Mouse (Mus musculus) brain, adult 2 months (tissue): Measurements from ENCODE around the gene Aldh2.

Experiments
- DNase-seq: peaks from one replicate; pipeline ENCODE4 v3.0.0; 2011; ENCODE audit warnings: low read depth, low spot score

Aldh2 gene

GRCm38 (mm10) chr5:121595758-121596157 is 2.1 kb upstream of the Aldh2 start:
- no peak for DNase-seq

DNA sequence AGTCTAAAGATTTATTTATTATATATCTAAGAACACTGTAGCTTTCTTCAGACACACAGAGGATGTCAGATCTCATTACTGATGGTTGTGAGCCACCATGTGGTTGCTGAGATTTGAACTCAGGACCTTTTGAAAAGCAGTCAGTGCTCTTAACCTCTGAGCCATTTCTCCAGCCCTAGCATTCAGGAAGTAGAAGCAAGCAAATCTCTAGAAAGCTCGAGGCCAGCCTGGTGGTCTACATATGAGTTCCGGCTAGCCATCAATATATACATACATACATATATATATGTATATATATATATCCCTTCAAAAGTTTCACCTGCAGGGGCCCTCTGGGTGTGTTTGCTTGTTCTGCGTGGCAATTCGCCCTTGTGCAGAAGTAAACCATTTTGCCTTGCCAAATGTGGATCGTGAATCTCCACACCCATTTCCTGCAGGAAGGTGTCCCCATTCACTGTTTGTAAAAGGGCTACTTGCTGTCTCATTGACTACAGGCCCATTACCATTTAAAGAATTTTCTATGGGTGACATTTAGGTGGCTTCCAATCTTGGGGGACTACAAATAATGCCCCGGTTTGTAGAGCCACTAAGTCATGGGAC is 1.2 kb upstream of the Aldh2 start:
- no peak for DNase-seq

DNA sequence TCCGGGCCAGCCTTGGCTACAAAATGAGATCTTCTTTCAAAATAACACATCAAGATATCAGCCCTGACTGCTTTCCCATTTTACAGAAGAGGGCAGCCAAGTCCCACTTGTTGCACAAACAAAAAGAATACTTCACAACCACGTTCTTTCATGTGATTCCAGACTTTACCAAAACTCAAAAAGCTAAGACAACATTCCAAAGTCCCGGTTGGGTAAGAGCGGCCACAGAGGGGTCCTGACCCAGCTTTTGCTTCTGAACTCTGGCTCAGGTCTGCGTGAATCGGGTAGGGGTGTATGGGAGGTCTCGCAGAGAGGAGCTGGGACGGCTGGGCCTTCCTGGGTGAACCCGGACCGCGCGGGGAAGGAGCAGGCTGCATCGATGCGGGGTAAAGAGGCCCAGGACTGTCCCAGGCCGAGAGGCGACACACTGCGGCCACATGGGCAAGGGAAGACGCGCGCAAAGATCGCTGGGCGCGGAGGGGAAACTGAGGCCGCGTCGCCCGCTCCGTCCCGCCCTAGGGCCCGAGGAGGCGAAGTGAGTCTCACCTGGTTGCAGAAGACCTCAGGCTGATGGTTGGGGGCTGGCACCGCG is 712 bp downstream of the Aldh2 start:
- no peak for DNase-seq

GRCm38 (mm10) chr5:121592064-121592815 is 1.4 kb downstream of the Aldh2 start:
- DNase-seq = peak; percentile 12

GRCm38 (mm10) chr5:121591417-121592063 is 2.1 kb downstream of the Aldh2 start:
- DNase-seq = peak; percentile 25

DNA sequence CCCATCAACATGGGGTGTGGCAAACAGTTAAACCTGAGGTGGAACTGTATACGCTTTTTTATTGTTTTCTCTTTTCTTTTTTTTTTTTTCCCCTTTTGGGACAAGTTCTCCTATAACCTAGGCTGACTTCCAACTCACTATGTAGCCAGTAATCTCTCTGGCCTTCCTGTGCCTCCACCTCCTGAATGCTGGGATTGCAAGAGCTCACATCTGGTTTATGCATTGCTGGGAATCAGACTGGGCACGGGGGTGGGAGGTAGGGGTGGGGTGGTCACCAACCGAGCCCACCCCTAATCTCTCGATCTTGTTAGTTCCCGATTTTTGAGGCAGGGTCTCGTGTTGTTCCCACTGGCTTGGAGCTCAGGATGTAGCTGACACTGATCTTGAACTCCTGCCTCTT is 3.7 kb downstream of the Aldh2 start:
- DNase-seq = no peak

- DNase-seq = peak; percentile 88
Observed at GRCm38 (mm10) chr5:121586400-121587039, 7.1 kb downstream of the Aldh2 start.

GRCm38 (mm10) chr5:121585699-121586098 is 7.9 kb downstream of the Aldh2 start:
- DNase-seq = peak; percentile 31

DNA sequence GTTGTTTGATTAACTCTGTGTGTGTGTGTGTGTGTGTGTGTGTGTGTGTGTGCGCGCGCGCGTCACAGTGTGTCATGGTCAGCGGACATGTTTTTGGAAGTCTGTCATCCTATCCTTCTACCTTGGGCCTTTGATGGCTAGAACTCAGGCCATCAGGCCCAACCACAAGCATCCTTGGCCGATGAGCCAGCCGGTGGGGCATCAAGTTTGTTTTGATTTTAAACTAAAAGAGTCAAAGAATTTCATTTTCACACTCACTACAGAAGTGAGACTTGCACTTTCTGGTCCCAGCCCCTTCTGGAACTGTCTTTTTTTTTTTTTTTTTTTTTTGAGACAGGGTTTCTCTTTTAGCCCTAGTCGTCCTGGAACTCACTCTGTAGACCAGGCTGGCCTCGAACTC is 8.6 kb downstream of the Aldh2 start:
- no peak for DNase-seq

- peak; percentile 89 for DNase-seq
Observed at GRCm38 (mm10) chr5:121583765-121584501, 9.7 kb downstream of the Aldh2 start.

- no peak for DNase-seq
Observed at GRCm38 (mm10) chr5:121581945-121582344, 11.7 kb downstream of the Aldh2 start.

DNA sequence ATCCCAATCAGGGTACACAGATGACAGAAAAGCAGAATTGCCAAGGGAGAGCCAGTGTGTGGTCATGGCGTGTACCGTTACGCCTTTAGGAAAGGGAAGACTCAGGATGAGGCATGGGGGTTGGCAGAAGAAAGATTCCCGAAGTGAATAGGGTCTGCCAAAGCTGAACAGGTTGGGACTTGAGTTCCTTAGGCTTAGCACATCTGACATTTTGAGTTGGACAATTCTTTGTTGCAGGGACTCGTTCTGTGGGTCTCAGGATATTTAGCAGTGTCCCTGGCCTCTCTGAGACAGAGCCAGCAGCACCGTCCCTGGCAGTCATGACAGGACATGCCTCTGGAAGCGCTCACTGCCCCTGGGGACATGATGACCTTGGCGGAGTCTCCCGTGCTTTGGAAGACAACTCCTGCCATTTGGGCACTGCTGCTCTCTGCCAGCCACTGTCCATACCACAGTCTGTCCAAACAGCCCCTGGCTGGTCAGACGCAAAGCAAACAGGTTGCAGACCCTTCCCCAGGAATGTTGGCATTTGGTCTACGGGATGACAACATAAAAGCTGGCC is 16.6 kb downstream of the Aldh2 start:
- no peak for DNase-seq

DNA sequence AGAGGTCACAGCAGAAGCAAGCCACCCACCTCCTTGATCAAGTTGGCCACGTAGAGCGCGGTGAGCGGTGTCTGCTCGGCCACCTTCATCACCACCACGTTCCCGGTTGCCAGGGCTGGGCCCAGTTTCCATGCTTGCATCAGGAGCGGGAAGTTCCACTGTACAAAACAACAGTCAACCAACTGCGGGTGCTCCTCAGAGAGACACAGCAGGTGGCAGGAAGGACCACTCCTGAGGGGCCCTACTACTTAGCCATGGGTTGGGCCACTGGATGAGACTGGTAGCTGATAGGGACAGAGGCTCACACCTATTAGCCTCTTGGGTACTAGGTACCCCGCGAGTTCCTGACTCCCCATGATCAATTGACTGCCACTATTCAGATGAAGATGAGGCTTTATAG is 17.8 kb downstream of the Aldh2 start:
- DNase-seq = no peak

DNA sequence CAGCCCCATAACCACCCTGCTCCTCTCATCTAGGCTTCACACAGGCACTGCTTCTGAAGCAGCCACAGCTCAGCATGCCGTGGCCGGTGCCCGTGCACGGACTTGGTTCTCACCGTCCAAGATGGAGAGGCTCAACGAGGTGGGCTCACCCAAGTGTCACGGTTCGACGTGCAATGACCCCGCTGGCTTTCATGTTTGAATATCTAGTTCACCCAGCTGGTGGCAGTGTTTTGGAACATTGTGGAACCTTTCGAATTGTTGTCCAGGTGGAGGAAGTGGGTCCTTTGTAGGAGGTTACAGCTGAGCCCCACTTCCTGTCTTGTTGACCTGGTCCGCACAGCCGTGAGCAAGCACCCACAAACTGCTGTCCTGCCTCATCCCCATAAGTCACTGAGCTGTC is 19.5 kb downstream of the Aldh2 start:
- DNase-seq = no peak

DNA sequence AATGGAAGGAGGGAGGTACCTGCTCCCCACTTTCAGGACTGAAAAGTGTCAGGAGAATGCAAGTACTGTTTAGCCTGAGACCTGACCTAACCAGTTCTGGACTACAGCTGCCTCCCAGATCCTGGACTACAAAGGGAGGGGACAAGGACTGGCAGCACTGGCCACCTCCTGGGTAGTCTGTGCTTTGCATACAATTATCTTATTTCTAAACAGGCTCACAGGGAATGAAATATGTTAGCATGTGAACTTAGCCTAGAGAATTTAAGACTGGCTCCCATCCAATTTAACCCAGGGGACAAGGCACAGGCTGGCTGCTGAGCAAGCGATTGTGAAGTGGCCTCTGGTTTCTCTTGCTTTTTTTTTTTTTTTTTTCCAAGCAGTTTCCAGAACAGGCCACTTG is 22.8 kb downstream of the Aldh2 start:
- no peak for DNase-seq

- DNase-seq = peak; percentile 31
Observed at GRCm38 (mm10) chr5:121569881-121570420, 23.7 kb downstream of the Aldh2 start.

DNA sequence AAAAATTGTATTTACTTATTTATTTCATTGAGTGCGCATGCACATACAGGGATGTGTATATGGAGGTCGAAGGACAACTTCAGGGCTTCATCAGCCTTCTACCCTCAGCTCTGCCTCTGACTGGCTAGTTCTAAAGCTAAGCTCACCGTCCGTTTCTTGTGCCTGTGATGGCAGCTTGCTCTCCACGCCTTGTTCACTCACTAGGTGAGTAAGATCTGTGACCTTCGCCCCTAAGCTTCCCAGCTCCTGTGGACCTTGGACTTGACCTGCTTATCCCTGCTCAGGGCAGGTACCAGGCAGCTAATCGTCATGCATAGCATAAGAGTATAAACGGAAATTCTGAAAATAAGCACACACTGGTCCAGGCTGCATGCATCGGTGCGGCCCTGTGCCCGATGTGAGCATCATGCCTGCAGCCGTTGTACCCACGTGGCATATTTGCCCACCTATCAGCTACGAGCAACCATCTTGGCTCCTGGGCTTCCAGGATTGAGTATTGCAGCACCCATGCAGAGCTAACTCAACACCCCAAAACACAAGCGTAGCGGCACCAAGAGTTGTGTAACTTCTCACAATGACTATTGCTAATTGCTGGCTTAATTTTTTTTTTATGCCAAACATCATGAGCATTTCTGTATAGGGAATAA is 27.5 kb downstream of the Aldh2 start:
- no peak for DNase-seq

GRCm38 (mm10) chr5:121564468-121564895 is 29.1 kb downstream of the Aldh2 start:
- peak; percentile 86 for DNase-seq

DNA sequence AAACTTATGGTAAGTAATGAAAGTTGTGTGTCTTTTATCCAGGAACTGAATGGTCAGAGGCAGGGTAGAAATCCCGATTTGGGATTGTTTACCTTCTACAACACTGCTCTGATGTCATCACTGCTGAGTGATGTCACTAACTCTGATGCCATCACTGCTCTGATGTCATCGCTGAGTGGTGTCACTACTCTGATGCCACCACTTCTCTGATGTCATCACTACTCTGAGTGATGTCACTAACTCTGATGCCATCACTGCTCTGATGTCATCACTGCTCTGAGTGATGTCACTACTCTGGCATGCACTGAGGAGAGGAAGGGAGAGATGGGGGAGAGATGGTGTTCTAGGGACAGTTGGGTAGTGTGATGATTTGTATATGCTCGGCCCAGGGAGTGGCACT is 31.2 kb downstream of the Aldh2 start:
- DNase-seq = no peak

DNA sequence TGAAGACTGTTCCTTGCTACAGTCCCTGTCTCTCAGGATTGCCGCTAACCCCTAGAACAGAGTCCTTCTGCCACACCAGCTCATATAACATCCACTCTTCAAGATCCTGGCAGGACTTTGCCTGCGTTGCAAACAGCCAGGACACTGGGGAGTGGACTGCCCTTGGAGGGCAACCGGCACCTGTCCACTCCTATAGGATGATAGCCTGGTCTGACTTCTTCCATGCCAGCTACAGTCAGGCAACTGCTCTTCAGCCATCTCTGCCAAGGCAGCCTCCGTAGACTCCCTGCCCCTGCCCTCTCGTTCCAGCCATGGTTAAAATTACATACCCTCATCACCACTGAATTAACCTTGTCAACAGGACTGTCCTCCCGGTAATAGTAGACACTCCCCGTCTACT is 44.4 kb downstream of the Aldh2 start:
- no peak for DNase-seq
